Mouse (Mus musculus): ENCODE results near the gene C130060K24Rik. TPM values are rescaled to one million over a fixed set of nuclear protein-coding genes. Genes with fewer than 3 reads are reported as not detected.

Gene C130060K24Rik
- 0.63 and 1.4 TPM in 2 replicates for polyA plus RNA-seq (2015; fragmentation: Nextera tagmentation; extraction: Ambion mirVana)

DNA sequence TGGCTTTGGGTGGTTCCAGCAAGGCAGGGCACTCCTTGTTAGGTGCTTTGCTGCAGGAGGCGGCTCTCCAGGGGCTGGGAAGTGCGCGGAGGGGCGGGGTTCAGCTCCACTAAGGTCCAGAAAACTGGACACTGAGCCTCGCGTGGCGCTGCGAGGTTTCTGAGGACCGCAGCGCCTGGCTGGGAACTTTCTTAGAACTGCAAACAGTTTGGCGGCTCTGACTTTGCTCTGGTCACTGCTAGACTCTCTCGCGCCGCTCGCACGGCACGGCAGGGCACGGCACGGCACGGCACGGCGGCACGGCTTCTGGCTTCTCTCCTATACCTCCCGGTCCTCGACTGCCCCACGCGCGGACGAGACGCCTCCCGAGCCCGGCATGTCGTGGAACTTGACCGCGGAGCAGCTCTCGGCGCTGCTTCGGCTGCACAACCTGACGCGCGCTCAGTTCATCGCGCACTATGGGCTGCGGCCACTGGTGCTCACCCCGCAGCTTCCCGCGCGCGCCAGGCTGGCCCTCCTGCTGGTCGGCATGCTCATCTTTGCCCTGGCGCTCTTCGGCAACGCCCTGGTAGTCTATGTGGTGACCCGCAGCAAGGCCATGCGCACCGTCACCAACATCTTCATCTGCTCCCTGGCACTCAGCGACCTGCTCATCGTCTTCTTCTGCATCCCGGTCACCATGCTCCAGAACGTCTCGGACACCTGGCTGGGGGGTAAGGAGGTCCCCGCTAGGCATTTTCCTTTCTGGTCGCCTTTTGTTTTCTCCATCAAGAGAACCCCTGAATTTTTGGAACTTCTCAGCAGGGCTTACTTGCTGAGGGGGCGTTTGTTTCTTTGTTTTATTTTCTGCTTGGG, at the start of gene C130060K24Rik:
Gene C130060K24Rik (plus strand): TSS at position 188 of the 855 bp plus-strand sequence.
- H3K27me3 ChIP-seq (replicated peaks) = peaks cover 16% of the 10 kb centered on the region
- WGBS = under 1% methylated on average over 64 of the region's 64 CpGs
- peak; percentile 91 for ATAC-seq (ENCODE audit: low FRiP score)
- peaks cover 7% of the 10 kb centered on the region for H3K4me1 ChIP-seq
- H3K9me3 ChIP-seq (replicated peaks) = no peaks in the 10 kb centered on the region
- H3K4me3 ChIP-seq (replicated peaks) = peak within 1 kb of the TSS; percentile 60
- H3K27ac ChIP-seq (replicated peaks) = no peak within 1 kb of the TSS
- H3K9ac ChIP-seq (replicated peaks) = peak within 1 kb of the TSS; percentile 51
- peak within 1 kb of the TSS; percentile 99 for H3K4me2 ChIP-seq
- H3K36me3 ChIP-seq = no peaks in the 10 kb centered on the region

DNA sequence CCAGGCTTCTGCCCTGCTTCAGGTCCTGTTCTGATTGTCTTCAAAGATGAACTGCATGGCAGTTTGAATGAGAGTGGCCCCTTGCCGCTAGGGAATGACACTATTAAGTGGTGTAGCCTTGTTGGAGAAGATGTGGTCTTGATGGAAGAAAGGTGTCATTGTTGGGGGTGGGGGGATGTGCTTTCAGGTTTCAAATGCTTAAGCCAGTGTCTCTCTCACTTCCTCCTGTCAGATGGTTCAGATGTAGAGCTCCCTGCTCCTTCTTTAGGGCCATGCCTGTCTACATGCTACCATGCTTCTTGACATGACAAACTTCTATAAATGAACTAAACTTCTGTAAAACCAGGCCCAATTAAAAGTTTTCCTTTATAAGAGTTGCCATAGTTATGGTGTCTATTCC, 46.7 kb upstream of the C130060K24Rik start:
- no peak for ATAC-seq (ENCODE audit: low FRiP score)
- no peak overlapping the region for H3K4me2 ChIP-seq
- no peaks in the 10 kb centered on the region for H3K9me3 ChIP-seq (replicated peaks)
- no peak overlapping the region for H3K27ac ChIP-seq (replicated peaks)
- H3K27me3 ChIP-seq (replicated peaks) = no peaks in the 10 kb centered on the region
- no peaks in the 10 kb centered on the region for H3K4me1 ChIP-seq
- H3K9ac ChIP-seq (replicated peaks) = no peak overlapping the region
- WGBS = 84% methylated on average over 1 of the region's 1 CpGs
- H3K36me3 ChIP-seq = no peaks in the 10 kb centered on the region
- no peak overlapping the region for H3K4me3 ChIP-seq (replicated peaks)

DNA sequence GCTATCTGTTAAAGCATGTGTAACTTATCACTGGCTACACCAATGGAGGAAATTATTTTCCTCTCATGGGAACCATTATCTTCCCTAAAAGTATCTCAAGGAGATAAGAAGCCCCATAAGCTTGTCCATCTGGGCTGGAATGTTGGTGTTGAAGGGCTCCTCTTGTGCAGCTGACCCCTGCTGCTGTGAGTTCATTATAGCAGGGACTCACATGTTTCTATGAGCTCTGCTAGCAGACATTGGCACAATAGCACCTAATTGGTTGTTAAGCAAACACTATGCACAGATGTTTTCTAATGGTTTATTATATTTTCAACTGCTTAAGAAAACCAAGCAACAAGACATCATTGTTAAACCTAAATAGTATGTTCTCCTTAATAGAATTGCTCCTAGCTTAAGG, 41.5 kb upstream of the C130060K24Rik start:
- no peaks in the 10 kb centered on the region for H3K9me3 ChIP-seq (replicated peaks)
- ATAC-seq (ENCODE audit: low FRiP score) = no peak
- no peaks in the 10 kb centered on the region for H3K27me3 ChIP-seq (replicated peaks)
- no peak overlapping the region for H3K4me2 ChIP-seq
- H3K4me3 ChIP-seq (replicated peaks) = no peak overlapping the region
- H3K9ac ChIP-seq (replicated peaks) = no peak overlapping the region
- no peak overlapping the region for H3K27ac ChIP-seq (replicated peaks)
- H3K4me1 ChIP-seq = no peaks in the 10 kb centered on the region
- no peaks in the 10 kb centered on the region for H3K36me3 ChIP-seq

DNA sequence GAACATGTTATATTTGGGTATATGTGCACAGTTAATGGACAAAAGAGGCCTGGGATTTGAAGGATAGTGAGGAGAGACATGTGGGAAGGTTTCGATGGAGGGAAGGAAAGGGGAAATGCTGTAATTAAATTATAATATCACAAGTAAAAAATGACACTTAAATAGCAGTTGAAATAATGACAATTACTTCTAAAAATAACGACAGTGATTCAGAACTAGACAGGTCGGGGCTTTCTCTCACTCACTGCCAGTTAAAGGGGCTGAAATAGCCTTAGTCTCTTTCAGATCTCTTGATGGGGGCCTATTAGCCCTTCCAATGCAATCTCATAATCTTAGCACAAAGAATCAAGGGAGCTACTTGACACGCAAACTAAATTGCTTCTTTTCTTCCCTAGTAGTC, 39.5 kb upstream of the C130060K24Rik start:
- ATAC-seq (ENCODE audit: low FRiP score) = no peak
- H3K4me1 ChIP-seq = no peaks in the 10 kb centered on the region
- H3K36me3 ChIP-seq = no peaks in the 10 kb centered on the region
- H3K4me2 ChIP-seq = no peak overlapping the region
- 68% methylated on average over 4 of the region's 4 CpGs for WGBS
- H3K27ac ChIP-seq (replicated peaks) = no peak overlapping the region
- no peaks in the 10 kb centered on the region for H3K9me3 ChIP-seq (replicated peaks)
- no peak overlapping the region for H3K4me3 ChIP-seq (replicated peaks)
- H3K27me3 ChIP-seq (replicated peaks) = no peaks in the 10 kb centered on the region
- no peak overlapping the region for H3K9ac ChIP-seq (replicated peaks)

DNA sequence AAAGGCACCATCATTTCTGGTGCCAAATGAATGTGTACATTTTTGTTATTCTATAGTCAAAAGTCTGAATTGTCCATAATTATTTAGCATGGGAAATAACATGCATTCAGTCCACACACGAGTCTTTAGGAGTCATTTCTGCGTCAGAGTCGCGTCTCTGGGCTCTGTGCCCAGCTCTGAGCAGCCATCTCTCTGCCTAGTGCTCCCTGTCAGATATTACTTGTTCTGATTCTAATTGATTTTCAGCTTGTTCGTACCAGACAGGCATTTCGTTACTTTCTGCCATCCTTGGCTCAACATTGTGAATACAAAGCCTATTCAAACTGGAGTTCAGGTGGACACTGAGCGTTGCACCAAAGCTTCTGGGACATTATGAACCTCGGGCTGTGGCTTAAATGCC, 33.2 kb upstream of the C130060K24Rik start:
- H3K27me3 ChIP-seq (replicated peaks) = no peaks in the 10 kb centered on the region
- no peak overlapping the region for H3K4me3 ChIP-seq (replicated peaks)
- H3K36me3 ChIP-seq = no peaks in the 10 kb centered on the region
- H3K27ac ChIP-seq (replicated peaks) = no peak overlapping the region
- H3K4me1 ChIP-seq = no peaks in the 10 kb centered on the region
- ATAC-seq (ENCODE audit: low FRiP score) = no peak
- 60% methylated on average over 8 of the region's 8 CpGs for WGBS
- H3K9me3 ChIP-seq (replicated peaks) = no peaks in the 10 kb centered on the region
- no peak overlapping the region for H3K9ac ChIP-seq (replicated peaks)
- H3K4me2 ChIP-seq = peak overlapping the region; percentile 9; the same call in 1 of the 2 replicates

DNA sequence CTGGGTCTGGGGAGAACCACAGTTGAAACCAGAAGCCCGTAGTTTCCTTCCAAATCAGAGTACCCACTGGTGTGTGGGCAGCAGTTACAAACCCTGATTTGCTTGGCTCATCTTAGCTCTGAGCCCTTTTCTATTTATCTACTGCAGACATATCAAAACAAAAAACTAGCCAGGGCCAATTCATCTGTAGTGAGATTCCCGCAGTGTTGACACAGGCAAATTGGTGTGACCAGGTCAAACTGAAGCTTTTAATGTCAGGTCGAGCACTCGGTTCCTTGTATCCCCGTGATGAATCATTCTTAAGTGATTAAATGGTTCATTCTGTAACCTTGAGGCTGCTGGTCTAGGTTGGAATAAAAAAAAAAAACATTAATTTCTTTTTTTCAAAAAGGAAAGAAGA, 32.6 kb upstream of the C130060K24Rik start:
- Histone ChIP-seq H3K36me3 (no peaks in the 10 kb centered on the region), H3K4me1 (no peaks in the 10 kb centered on the region), H3K4me2 (no peak overlapping the region; the same call in 1 of the 2 replicates), H3K9me3 (replicated peaks) (no peaks in the 10 kb centered on the region), H3K27me3 (replicated peaks) (no peaks in the 10 kb centered on the region), H3K27ac (replicated peaks) (no peak overlapping the region), H3K9ac (replicated peaks) (no peak overlapping the region), H3K4me3 (replicated peaks) (no peak overlapping the region)
- WGBS = 28% methylated on average over 5 of the region's 5 CpGs
- no peak for ATAC-seq (ENCODE audit: low FRiP score)

DNA sequence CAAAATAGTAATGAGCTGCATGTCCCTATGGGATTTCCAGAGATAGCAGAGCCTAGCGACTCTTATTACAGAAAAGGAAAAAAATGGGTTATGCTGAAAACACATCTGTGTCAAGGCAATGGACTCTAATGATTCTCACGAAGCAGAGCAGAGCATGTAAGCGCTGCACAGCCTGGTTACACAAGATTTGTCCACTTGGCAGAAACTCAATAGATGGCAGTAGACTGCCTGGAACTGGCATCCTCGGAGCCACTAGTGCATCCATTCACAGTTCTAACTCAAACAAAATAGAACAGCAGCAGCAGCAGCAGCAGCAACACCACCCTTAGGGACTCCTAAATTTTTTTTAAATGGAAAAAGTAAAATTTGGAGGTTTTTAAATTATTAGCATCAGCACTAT, 29.3 kb upstream of the C130060K24Rik start:
- WGBS = 57% methylated on average over 4 of the region's 4 CpGs
- no peaks in the 10 kb centered on the region for H3K27me3 ChIP-seq (replicated peaks)
- no peaks in the 10 kb centered on the region for H3K4me1 ChIP-seq
- H3K36me3 ChIP-seq = no peaks in the 10 kb centered on the region
- H3K4me3 ChIP-seq (replicated peaks) = no peak overlapping the region
- ATAC-seq (ENCODE audit: low FRiP score) = peak; percentile 77; the same call in 1 of the 2 replicates
- no peak overlapping the region for H3K9ac ChIP-seq (replicated peaks)
- H3K9me3 ChIP-seq (replicated peaks) = no peaks in the 10 kb centered on the region
- no peak overlapping the region for H3K4me2 ChIP-seq
- no peak overlapping the region for H3K27ac ChIP-seq (replicated peaks)

DNA sequence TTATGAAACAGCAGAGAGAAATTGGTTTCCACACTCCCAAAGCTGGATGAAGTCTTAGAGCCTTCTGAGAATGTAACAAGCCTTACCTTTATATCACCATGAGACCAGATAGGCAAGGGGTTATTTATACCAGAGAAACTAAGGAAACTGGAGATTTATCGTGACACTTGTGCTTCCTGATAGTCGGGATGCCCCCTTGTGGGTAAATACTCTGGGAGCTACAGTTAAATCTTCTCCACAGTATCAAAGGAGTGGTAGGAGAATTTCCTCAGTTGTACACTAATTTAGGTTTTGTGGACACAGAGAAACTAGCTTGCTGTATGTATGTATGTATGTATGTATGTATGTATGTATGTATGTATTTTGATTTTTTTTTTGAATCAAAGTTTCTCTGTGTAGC, 5.0 kb upstream of the C130060K24Rik start:
- Histone ChIP-seq H3K27me3 (replicated peaks) (peaks cover 7% of the 10 kb centered on the region; the same call in 1 of the 2 replicates), H3K4me3 (replicated peaks) (no peak overlapping the region), H3K4me1 (peaks cover 3% of the 10 kb centered on the region), H3K9me3 (replicated peaks) (no peaks in the 10 kb centered on the region), H3K27ac (replicated peaks) (no peak overlapping the region), H3K36me3 (no peaks in the 10 kb centered on the region), H3K4me2 (no peak overlapping the region), H3K9ac (replicated peaks) (no peak overlapping the region)
- ATAC-seq (ENCODE audit: low FRiP score) = no peak
- 61% methylated on average over 2 of the region's 2 CpGs for WGBS

DNA sequence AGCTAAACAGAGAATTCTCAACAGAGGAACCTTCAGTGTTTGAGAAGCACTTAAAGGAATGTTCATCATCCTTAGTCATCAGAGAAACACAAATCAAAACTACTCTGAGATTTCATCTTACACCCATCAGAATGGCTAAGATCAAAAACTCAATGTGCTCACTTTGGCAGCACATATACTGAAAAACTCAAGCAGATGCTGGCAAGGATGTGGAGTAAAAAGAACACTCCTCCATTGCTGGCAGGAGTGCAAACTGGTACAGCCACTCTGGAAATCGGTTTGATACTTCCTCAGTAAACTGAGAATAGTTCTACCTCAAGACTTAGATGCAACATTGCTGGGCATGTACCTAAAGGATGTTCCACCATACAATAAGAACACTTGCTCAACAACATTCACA, 41.0 kb downstream of the C130060K24Rik start:
- Histone ChIP-seq H3K4me2 (no peak overlapping the region), H3K9me3 (replicated peaks) (no peaks in the 10 kb centered on the region), H3K4me1 (no peaks in the 10 kb centered on the region), H3K9ac (replicated peaks) (no peak overlapping the region), H3K27ac (replicated peaks) (no peak overlapping the region), H3K4me3 (replicated peaks) (no peak overlapping the region), H3K27me3 (replicated peaks) (no peaks in the 10 kb centered on the region), H3K36me3 (no peaks in the 10 kb centered on the region)
- WGBS = 89% methylated on average over 1 of the region's 1 CpGs
- ATAC-seq (ENCODE audit: low FRiP score) = no peak

DNA sequence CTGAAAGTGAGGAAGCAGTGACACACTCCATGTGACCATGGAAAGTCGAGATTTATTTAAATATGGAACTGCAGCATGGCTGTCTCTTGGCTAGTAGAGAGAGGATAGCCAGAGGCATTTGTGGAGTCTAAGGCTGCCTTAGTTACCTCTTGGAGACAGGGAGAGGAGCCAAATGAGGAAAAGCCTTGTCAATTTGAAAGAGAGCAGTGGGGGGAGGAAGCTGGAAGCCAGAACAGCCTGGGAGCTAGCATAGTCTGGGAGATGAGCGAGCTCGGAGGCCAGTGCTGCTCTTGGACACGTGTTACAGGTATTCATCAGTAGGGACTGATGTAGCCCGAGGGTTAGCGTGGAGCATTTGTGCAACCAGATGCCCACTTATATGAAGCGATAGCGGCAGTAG, 46.2 kb downstream of the C130060K24Rik start:
- peak; percentile 50; the same call in 1 of the 2 replicates for ATAC-seq (ENCODE audit: low FRiP score)
- H3K4me2 ChIP-seq = no peak overlapping the region
- WGBS = 73% methylated on average over 8 of the region's 8 CpGs

DNA sequence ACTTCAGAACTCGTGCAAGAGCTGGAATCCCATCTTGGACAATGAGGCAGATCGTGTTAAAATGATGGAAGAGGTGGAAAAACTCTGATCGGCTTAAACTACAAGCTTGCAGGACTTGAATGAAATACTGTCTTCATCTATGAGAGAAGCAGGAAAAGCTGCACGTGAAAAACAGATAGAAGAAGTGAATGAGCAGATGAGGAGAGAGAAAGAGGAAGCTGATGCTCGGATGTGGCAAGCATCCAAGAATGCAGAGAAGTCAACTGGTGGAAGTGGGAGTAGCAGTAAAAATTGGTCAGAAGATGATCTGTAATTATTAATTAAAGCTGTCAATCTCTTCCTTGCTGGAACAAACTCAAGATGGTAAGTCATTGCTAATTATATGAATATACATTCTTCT, 52.3 kb downstream of the C130060K24Rik start:
- 90% methylated on average over 5 of the region's 5 CpGs for WGBS
- Histone ChIP-seq H3K27me3 (replicated peaks) (no peaks in the 10 kb centered on the region), H3K9me3 (replicated peaks) (no peaks in the 10 kb centered on the region), H3K4me2 (no peak overlapping the region), H3K4me3 (replicated peaks) (no peak overlapping the region), H3K4me1 (no peaks in the 10 kb centered on the region), H3K27ac (replicated peaks) (no peak overlapping the region), H3K9ac (replicated peaks) (no peak overlapping the region), H3K36me3 (no peaks in the 10 kb centered on the region)
- ATAC-seq (ENCODE audit: low FRiP score) = no peak

More for the DNA sequence above, 46.2 kb downstream of the C130060K24Rik start:
- Histone ChIP-seq H3K27me3 (replicated peaks) (no peaks in the 10 kb centered on the region), H3K4me3 (replicated peaks) (no peak overlapping the region), H3K9ac (replicated peaks) (no peak overlapping the region), H3K9me3 (replicated peaks) (no peaks in the 10 kb centered on the region), H3K27ac (replicated peaks) (no peak overlapping the region), H3K36me3 (no peaks in the 10 kb centered on the region), H3K4me1 (no peaks in the 10 kb centered on the region)

DNA sequence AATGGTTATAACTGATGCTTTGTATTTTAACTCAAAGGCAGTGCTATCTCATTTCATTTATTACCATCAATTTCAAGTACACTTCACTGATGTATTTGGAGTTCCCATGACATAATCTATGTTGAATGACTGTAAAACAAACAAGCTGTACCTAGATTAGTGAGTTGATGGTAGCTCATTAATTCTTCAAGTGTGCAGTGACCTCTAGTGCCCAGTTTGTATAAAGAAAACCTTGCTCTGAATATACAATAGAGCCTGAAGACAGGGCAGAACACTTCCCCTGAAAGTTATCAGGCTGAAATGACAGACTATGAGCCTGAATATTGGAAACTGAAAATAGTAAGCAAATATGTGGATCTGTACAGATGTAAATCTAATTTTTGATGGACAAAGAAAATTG, 72.6 kb downstream of the C130060K24Rik start:
- no peak overlapping the region for H3K4me3 ChIP-seq (replicated peaks)
- H3K36me3 ChIP-seq = no peaks in the 10 kb centered on the region
- no peak overlapping the region for H3K27ac ChIP-seq (replicated peaks)
- H3K27me3 ChIP-seq (replicated peaks) = no peaks in the 10 kb centered on the region
- ATAC-seq (ENCODE audit: low FRiP score) = peak; percentile 87
- no peak overlapping the region for H3K9ac ChIP-seq (replicated peaks)
- H3K4me1 ChIP-seq = no peaks in the 10 kb centered on the region
- H3K4me2 ChIP-seq = no peak overlapping the region
- H3K9me3 ChIP-seq (replicated peaks) = no peaks in the 10 kb centered on the region

All from neural tube, embryonic 15.5 days (tissue).